Mouse (Mus musculus): ENCODE data around the gene Cox16.

Cox16 gene

DNA sequence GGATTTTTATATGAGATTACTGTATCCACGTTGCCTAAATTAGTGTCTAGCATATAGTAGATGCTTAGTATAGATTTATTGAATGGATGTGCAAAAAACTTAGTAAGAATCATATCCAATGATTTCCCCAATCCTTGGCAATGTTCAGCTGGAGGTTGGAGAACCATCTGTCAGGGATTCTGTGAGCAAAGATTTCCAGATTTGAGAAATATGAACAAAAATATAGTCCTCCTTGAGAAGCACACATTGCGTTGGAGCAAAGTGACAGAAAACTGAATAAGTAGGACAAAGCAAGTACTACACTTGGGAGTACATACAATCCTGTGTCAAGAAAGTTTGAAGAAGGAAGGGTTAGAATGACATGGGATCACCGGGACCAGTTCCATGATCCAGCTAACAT lies 160.8 kb downstream of the Cox16 start:
- DNase-seq (ENCODE audit: low spot score), result peak; percentile 32

DNA sequence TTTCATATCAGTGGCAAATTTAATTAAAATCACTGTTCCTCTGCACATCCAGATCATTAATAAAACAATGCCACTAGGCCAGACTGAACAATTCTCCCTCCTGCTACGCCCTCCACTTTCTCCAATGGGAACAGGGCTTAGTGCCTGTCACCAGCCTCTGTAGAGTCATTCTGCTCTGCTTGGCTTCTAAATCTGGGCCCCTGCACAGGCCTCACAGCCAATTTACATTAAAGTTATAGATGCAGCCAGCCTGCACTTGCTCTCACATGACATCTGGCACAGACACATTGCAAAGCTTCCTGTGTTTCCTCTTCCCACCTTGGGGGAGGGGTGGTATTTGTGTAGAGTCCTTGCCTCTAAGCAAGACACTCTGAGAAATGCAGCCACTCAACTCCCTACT lies 163.9 kb downstream of the Cox16 start:
- DNase-seq (ENCODE audit: low spot score), result no peak

DNA sequence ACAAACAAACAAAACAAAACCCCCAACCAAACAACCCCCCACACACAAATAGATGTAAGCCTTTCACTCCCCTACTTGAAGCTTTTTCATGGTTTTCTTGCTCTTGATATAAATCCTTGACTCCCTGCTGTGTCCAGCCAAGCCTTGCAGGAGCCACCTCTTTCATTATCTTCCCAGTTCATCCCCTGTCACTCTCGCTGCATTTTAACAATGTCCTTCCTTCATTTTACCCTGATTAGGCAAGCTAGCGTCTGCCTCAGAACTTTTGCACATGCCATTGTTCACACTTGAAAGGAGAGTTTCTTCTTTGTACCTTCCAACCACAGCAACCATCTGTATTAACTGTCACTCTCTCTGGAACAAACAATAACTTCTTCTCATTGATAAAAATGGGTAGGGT lies 167.1 kb downstream of the Cox16 start:
- DNase-seq (ENCODE audit: low spot score), result no peak

DNA sequence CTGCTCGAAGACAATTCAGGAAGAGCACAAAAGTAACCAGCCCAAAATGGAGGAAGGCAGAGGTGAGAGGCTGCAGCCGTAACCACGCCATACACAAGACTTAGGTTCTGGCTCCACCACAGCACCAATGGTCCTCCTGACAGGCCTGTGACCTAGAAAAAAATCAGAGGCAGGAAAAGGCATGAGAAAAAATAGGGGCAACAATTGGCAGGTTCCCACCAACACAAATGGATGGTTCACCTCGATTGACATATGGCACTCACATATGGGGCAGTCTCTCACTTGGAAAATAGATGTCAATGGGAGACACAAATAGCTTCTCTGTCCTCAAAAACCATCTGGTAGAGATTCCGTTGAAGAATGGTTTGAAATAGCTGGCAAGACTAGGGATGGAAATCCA lies 169.0 kb downstream of the Cox16 start:
- peak; percentile 7 for DNase-seq (ENCODE audit: low spot score)

Data from layer of hippocampus, adult 9-10 months (tissue).